Mouse (Mus musculus) ES-Bruce4 (cell line): ENCODE data around the gene Sv2c.

Experiments used
- CTCF ChIP-seq: IDR thresholded peaks from one replicate; pipeline ENCODE4 v1.8.1; 2011; ENCODE audit warnings: low read depth, low read length
- EP300 ChIP-seq: IDR thresholded peaks from 2 replicates; pipeline ENCODE4 v1.6.1; 2011; ENCODE audit warnings: low read depth, low read length; ENCODE audit not compliant: insufficient read depth

GRCm38 (mm10) chr13:96180671-96181161 is 48.3 kb upstream of the Sv2c start:
- TF ChIP-seq CTCF, result no peak
- no peak for TF ChIP-seq EP300
